Mouse (Mus musculus): ENCODE results near the gene Gm43638.

DNA sequence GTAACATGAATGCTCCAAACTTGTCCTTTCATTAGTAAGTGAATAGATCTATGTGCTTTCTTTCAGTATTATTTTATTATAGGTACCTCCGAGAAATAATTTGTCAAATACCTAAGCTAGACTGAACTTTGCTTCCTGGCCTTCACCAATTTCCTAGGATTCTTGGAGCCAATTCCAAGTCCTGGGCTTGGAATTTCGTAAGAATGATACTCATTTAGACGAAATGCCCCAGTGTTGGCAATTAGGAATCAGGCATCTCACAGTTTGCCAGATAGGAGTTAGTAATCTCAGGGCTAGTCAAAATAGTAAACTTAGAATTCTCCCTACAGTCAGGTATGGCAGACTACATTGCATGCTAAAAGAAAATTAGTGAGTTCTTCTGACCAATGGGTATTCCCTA, 60.9 kb downstream of the Gm43638 start:
- TF ChIP-seq CTCF (conservative IDR thresholded peaks at IDR 0.05; ENCODE audit: low read length) (no peak), POU5F1 (IDR thresholded peaks at IDR 0.05; ENCODE audit: borderline replicate concordance, low read length) (no peak), NANOG (IDR thresholded peaks at IDR 0.05; ENCODE audit: borderline replicate concordance, low read length) (no peak)
